Mouse (Mus musculus) kidney, adult 2 months (tissue): ENCODE data around the gene H2-T3.

Experiments
- CTCF ChIP-seq: fragments of 200-500 bp; conservative IDR thresholded peaks from 2 replicates; pipeline ENCODE4 v1.5.1; 2011; ENCODE audit warnings: low read depth, mild to moderate bottlenecking, control low read depth, low read length, moderate library complexity, mixed read lengths; ENCODE audit not compliant: insufficient read depth, insufficient read length
- POLR2A ChIP-seq: fragments of 200-500 bp; IDR thresholded peaks from one replicate; pipeline ENCODE4 v1.6.1; 2011; ENCODE audit warnings: low read depth, low read length, control low read depth

GRCm38 (mm10) chr17:36215586-36215985 is 25.5 kb upstream of the H2-T3 start:
- TF ChIP-seq CTCF = no peak
- TF ChIP-seq POLR2A = no peak
